Mouse (Mus musculus) lung, embryonic 14.5 days (tissue): Measurements from ENCODE around the gene Rere. TPM values are rescaled to one million over a fixed set of nuclear protein-coding genes. Genes with fewer than 3 reads are reported as not detected.

Experiments
- ATAC-seq: fragments of 200-750 bp; cut with Nextera tagmentation; 2 replicates; pipeline ENCODE4 v1.8.0; 2017; ENCODE audit warnings: mild to moderate bottlenecking, moderate TSS enrichment, moderate library complexity; ENCODE audit not compliant: insufficient read depth
- DNase-seq: peaks from one replicate; pipeline ENCODE4 v3.0.0-alpha.2; 2015
- H3K27ac ChIP-seq: fragments of 300-500 bp; sonication (generic); 2 replicates; pipeline ENCODE4 v1.5.1; 2014; ENCODE audit warnings: low read depth, mild to moderate bottlenecking, moderate library complexity
- H3K27me3 ChIP-seq: fragments of 300-500 bp; sonication (generic); 2 replicates; pipeline ENCODE4 v1.6.1; 2014; ENCODE audit warnings: low read length, control low read depth; ENCODE audit not compliant: insufficient read depth
- H3K36me3 ChIP-seq: fragments of 300-500 bp; sonication (generic); 2 replicates; pipeline ENCODE4 v1.6.1; 2014; ENCODE audit warnings: control low read depth; ENCODE audit not compliant: insufficient read depth
- H3K4me1 ChIP-seq: fragments of 300-500 bp; sonication (generic); 2 replicates; pipeline ENCODE4 v1.6.1; 2014; ENCODE audit warnings: antibody characterized with exemption, control low read depth; ENCODE audit not compliant: insufficient read depth
- H3K4me2 ChIP-seq: fragments of 300-500 bp; sonication (generic); 2 replicates; pipeline ENCODE4 v1.6.1; 2014; ENCODE audit warnings: mild to moderate bottlenecking
- H3K4me3 ChIP-seq: fragments of 300-500 bp; sonication (generic); 2 replicates; pipeline ENCODE4 v1.5.1; 2014; ENCODE audit warnings: low read depth, low read length
- H3K9ac ChIP-seq: fragments of 300-500 bp; sonication (generic); 2 replicates; pipeline ENCODE4 v1.6.1; 2014
- H3K9me3 ChIP-seq: fragments of 300-500 bp; sonication (generic); 2 replicates; pipeline ENCODE4 v1.6.1; 2016; ENCODE audit warnings: low read depth, low read length, control low read depth
- CTCF ChIP-seq: IDR thresholded peaks from 2 replicates; pipeline ENCODE4 v1.5.1; 2016; ENCODE audit warnings: antibody characterized with exemption, low read depth
- WGBS: fragments of 180-500 bp; shearing (Covaris S2); extraction: QIAGEN DNeasy Blood & Tissue Kit; methylation state at CpG from one replicate; pipeline ENCODE4 v1.1.7; 2014; 5-methylcytosine and 5-hydroxymethylcytosine counted together
- polyA plus RNA-seq: library from polyadenylated mRNA; unstranded; fragments of >200 nt; fragmentation: Nextera tagmentation; extraction: Ambion mirVana; gene quantifications from 2 replicates; pipeline ENCODE4 v1.2.1, GENCODE M21; 2014

Rere gene
- polyA plus RNA-seq, 1 experiment from 2014 or later: 41.5 TPM

- no peak for ATAC-seq
- Histone ChIP-seq H3K9ac (no peak overlapping the region), H3K4me3 (no peak overlapping the region), H3K4me1 (peaks cover 8% of the 10 kb centered on the region; the same call in 1 of the 2 replicates), H3K36me3 (peaks cover 89% of the 10 kb centered on the region), H3K9me3 (no peaks in the 10 kb centered on the region), H3K27me3 (no peaks in the 10 kb centered on the region), H3K4me2 (no peak overlapping the region), H3K27ac (no peak overlapping the region)
- no peak for DNase-seq
- no peak for TF ChIP-seq CTCF
- WGBS: 78% methylated on average over 5 of the region's 5 CpGs
Measured at GRCm38 (mm10) chr4:150242745-150243144, 38.7 kb upstream of the Rere start.

GRCm38 (mm10) chr4:150245876-150246275, 35.6 kb upstream of the Rere start:
- WGBS: 63% methylated on average over 2 of the region's 2 CpGs
- no peak for DNase-seq
- H3K4me1 ChIP-seq: no peaks in the 10 kb centered on the region
- TF ChIP-seq CTCF: no peak
- no peak overlapping the region for H3K4me3 ChIP-seq
- no peak for ATAC-seq
- H3K9me3 ChIP-seq: no peaks in the 10 kb centered on the region
- H3K27me3 ChIP-seq: no peaks in the 10 kb centered on the region
- no peak overlapping the region for H3K9ac ChIP-seq
- H3K27ac ChIP-seq: no peak overlapping the region
- no peak overlapping the region for H3K4me2 ChIP-seq
- H3K36me3 ChIP-seq: peaks cover 98% of the 10 kb centered on the region

GRCm38 (mm10) chr4:150248009-150248408, 33.4 kb upstream of the Rere start:
- Histone ChIP-seq H3K27ac (no peak overlapping the region), H3K4me3 (no peak overlapping the region), H3K4me1 (no peaks in the 10 kb centered on the region), H3K9ac (no peak overlapping the region), H3K36me3 (peaks cover 88% of the 10 kb centered on the region), H3K27me3 (no peaks in the 10 kb centered on the region), H3K9me3 (no peaks in the 10 kb centered on the region), H3K4me2 (no peak overlapping the region)
- 58% methylated on average over 5 of the region's 5 CpGs for WGBS
- peak; percentile 97 for TF ChIP-seq CTCF
- peak; percentile 82 for DNase-seq
- ATAC-seq: peak; percentile 53

GRCm38 (mm10) chr4:150248917-150249316, 32.5 kb upstream of the Rere start:
- WGBS: 67% methylated on average over 5 of the region's 5 CpGs
- Histone ChIP-seq H3K36me3 (peaks cover 81% of the 10 kb centered on the region), H3K4me3 (no peak overlapping the region), H3K27ac (no peak overlapping the region), H3K4me1 (no peaks in the 10 kb centered on the region), H3K9ac (no peak overlapping the region), H3K27me3 (no peaks in the 10 kb centered on the region), H3K9me3 (no peaks in the 10 kb centered on the region), H3K4me2 (no peak overlapping the region)
- ATAC-seq (no peak), DNase-seq (no peak)
- no peak for TF ChIP-seq CTCF

GRCm38 (mm10) chr4:150249731-150250270, 31.6 kb upstream of the Rere start:
- 67% methylated on average over 5 of the region's 5 CpGs for WGBS
- no peak overlapping the region for H3K27ac ChIP-seq
- TF ChIP-seq CTCF: no peak
- no peak for DNase-seq
- no peaks in the 10 kb centered on the region for H3K27me3 ChIP-seq
- H3K9ac ChIP-seq: no peak overlapping the region
- no peak overlapping the region for H3K4me3 ChIP-seq
- H3K9me3 ChIP-seq: no peaks in the 10 kb centered on the region
- no peak for ATAC-seq
- no peaks in the 10 kb centered on the region for H3K4me1 ChIP-seq
- H3K4me2 ChIP-seq: no peak overlapping the region
- H3K36me3 ChIP-seq: peaks cover 72% of the 10 kb centered on the region

- Histone ChIP-seq H3K4me3 (no peak overlapping the region), H3K27ac (peak overlapping the region; percentile 6; the same call in 1 of the 2 replicates), H3K4me1 (no peaks in the 10 kb centered on the region), H3K9me3 (no peaks in the 10 kb centered on the region), H3K9ac (no peak overlapping the region), H3K27me3 (no peaks in the 10 kb centered on the region), H3K4me2 (no peak overlapping the region), H3K36me3 (peaks cover 62% of the 10 kb centered on the region)
- ATAC-seq (no peak), DNase-seq (peak; percentile 85)
- WGBS: 52% methylated on average over 18 of the region's 18 CpGs
- TF ChIP-seq CTCF: no peak
Measured at GRCm38 (mm10) chr4:150250549-150251422, 30.7 kb upstream of the Rere start.

GRCm38 (mm10) chr4:150254416-150254815, 27.0 kb upstream of the Rere start:
- H3K4me3 ChIP-seq: no peak overlapping the region
- H3K27ac ChIP-seq: no peak overlapping the region
- DNase-seq (no peak), ATAC-seq (no peak)
- WGBS: 59% methylated on average over 4 of the region's 4 CpGs
- peaks cover 28% of the 10 kb centered on the region for H3K36me3 ChIP-seq
- H3K9me3 ChIP-seq: no peaks in the 10 kb centered on the region
- H3K27me3 ChIP-seq: no peaks in the 10 kb centered on the region
- peaks cover 8% of the 10 kb centered on the region; the same call in 1 of the 2 replicates for H3K4me1 ChIP-seq
- H3K9ac ChIP-seq: no peak overlapping the region
- TF ChIP-seq CTCF: no peak
- H3K4me2 ChIP-seq: no peak overlapping the region
